In the genomic region with DNA sequence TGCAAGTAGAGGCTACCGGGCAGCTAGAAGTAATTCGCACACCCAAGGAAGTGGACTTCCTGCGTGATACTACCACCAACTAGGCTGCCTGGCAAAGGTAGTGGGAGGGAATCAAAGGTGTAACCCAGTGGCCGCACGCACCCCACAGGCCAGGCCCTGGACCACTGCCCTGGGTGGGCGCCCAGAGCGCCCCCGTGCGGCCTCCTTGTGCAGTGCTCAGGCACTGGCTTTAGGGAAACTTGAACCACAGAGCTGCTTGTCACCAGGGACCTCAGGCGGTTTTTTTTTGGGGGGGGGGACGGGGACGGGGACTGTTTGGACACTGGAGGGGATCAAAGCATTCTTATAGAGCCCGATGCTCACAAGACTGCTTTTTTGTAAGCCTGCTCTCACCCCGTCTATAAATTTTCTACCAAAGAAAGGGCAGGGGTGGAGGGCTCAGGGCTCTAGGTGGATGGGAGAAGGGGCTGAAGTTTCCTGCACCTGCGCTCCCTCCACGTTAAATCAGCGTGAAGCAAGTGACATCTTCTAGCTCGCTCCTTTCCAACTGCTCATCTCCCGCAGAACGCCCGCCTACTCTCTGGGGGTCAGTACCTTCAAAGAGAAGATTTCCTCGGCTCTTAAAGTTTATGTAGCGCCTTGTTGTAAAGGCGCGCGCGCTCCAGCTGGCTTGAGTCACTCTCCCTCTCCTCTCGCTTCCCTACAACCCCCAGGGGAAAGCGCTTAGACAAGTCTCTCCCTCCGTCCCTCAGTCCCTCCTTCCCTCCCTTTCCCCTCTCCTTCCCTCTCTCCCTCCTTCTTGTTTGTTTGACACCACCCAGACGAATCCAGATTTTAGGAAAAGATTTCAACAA, we compare ENCODE assay signal across 10 mouse cellular contexts. TPM values are rescaled to one million over a fixed set of nuclear protein-coding genes. Genes with fewer than 3 reads are reported as not detected.
DNase-seq lines count a peak whose midpoint lies in the region; ATAC-seq lines count a peak whose summit lies in the region.
"Had no signal": no experiment of that assay in that cellular context is flagged by ENCODE, and none has a peak within 500 bp of the region (broad histone marks: within the 10 kb centered on the region; RNA-seq: fewer than 3 reads in every experiment).

No protein-coding gene starts in this region.

- H3K4me3 ChIP-seq in heart, embryonic 11.5 days (ENCODE audit: low read depth, low read length), result peak overlapping the region; percentile 24; the same call in 1 of the 2 replicates
- no peak overlapping the region for H3K4me3 ChIP-seq in midbrain, embryonic 11.5 days (ENCODE audit: low read depth, low read length)
- no peak overlapping the region for H3K4me3 ChIP-seq in midbrain, embryonic 16.5 days (ENCODE audit: low read depth, low read length)
- no peak overlapping the region for H3K4me3 ChIP-seq in limb, embryonic 11.5 days (ENCODE audit: low read depth, low read length)
- H3K4me3 ChIP-seq: neural tube, embryonic 13.5 days had no signal

- no peak overlapping the region for H3K27ac ChIP-seq in heart, embryonic 11.5 days (ENCODE audit: low read depth, low read length)
- H3K27ac ChIP-seq in midbrain, embryonic 11.5 days (ENCODE audit: low read depth, low read length), result no peak overlapping the region
- H3K27ac ChIP-seq in midbrain, embryonic 16.5 days (ENCODE audit: low read length), result no peak overlapping the region
- no peak overlapping the region for H3K27ac ChIP-seq in limb, embryonic 11.5 days (replicated peaks; ENCODE audit: low read depth, low read length)
- H3K27ac ChIP-seq: neural tube, embryonic 13.5 days had no signal

- peaks cover 71% of the 10 kb centered on the region for H3K27me3 ChIP-seq in heart, embryonic 11.5 days (ENCODE audit: control insufficient read depth, insufficient read depth, low read length)
- peaks cover 54% of the 10 kb centered on the region for H3K27me3 ChIP-seq in midbrain, embryonic 11.5 days (ENCODE audit: control insufficient read depth, insufficient read depth, low read length)
- H3K27me3 ChIP-seq in midbrain, embryonic 16.5 days (ENCODE audit: control insufficient read depth, insufficient read depth, low read depth, low read length), result peaks cover 53% of the 10 kb centered on the region
- H3K27me3 ChIP-seq in limb, embryonic 11.5 days (ENCODE audit: control insufficient read depth, insufficient read depth, low read length), result peaks cover 56% of the 10 kb centered on the region

- H3K4me1 ChIP-seq in heart, embryonic 11.5 days (ENCODE audit: control insufficient read depth, insufficient read depth, low read length), result no peaks in the 10 kb centered on the region
- H3K4me1 ChIP-seq in midbrain, embryonic 11.5 days (ENCODE audit: control insufficient read depth, insufficient read depth, low read length), result no peaks in the 10 kb centered on the region
- peaks cover 4% of the 10 kb centered on the region; the same call in 1 of the 2 replicates for H3K4me1 ChIP-seq in midbrain, embryonic 16.5 days (ENCODE audit: control insufficient read depth, insufficient read depth, low read length)
- peaks cover 4% of the 10 kb centered on the region; the same call in 1 of the 2 replicates for H3K4me1 ChIP-seq in limb, embryonic 11.5 days (ENCODE audit: control insufficient read depth, insufficient read depth, low read length)

- H3K9ac ChIP-seq in heart, embryonic 11.5 days (ENCODE audit: low read depth, low read length), result 0 out of 2 replicates have a peak overlapping the region, but pooled peaks have one; percentile 43
- no peak overlapping the region for H3K9ac ChIP-seq in midbrain, embryonic 11.5 days (ENCODE audit: low read length)
- H3K9ac ChIP-seq in midbrain, embryonic 16.5 days (ENCODE audit: low read depth, low read length), result no peak overlapping the region
- no peak overlapping the region for H3K9ac ChIP-seq in limb, embryonic 11.5 days (ENCODE audit: low read length)
- H3K9ac ChIP-seq: neural tube, embryonic 13.5 days had no signal

- DNase-seq in heart, postnatal 4 days, result no peak
- peak; percentile 91 for DNase-seq in midbrain, embryonic 11.5 days (ENCODE audit: low spot score, missing footprints)
- peak; percentile 53 for DNase-seq in limb, embryonic 11.5 days (ENCODE audit: low spot score)
- peak; percentile 48 for DNase-seq in testis, postnatal 14 days (ENCODE audit: low spot score)
- DNase-seq in spleen, adult 12 weeks (ENCODE audit: low spot score), result no peak
- DNase-seq in adrenal gland, adult 2 months, result no peak

- no peaks in the 10 kb centered on the region for H3K36me3 ChIP-seq in heart, embryonic 11.5 days (ENCODE audit: control insufficient read depth, insufficient read depth, low read length)
- H3K36me3 ChIP-seq in midbrain, embryonic 11.5 days (ENCODE audit: control insufficient read depth, insufficient read depth, low read length), result no peaks in the 10 kb centered on the region
- H3K36me3 ChIP-seq in midbrain, embryonic 16.5 days (ENCODE audit: control insufficient read depth, insufficient read depth, low read length), result no peaks in the 10 kb centered on the region
- no peaks in the 10 kb centered on the region for H3K36me3 ChIP-seq in limb, embryonic 11.5 days (ENCODE audit: control insufficient read depth, insufficient read depth, low read length)
- H3K36me3 ChIP-seq: neural tube, embryonic 13.5 days had no signal

- no peak for ATAC-seq in heart, embryonic 11.5 days (replicated peaks; ENCODE audit: insufficient number of reproducible peaks, low FRiP score, low TSS enrichment)
- ATAC-seq in midbrain, embryonic 11.5 days (ENCODE audit: low FRiP score), result peak; percentile 52; the same call in 1 of the 2 replicates
- ATAC-seq in midbrain, embryonic 16.5 days, result no peak
- ATAC-seq in limb, embryonic 11.5 days (ENCODE audit: insufficient number of reproducible peaks, low FRiP score, low TSS enrichment, low read depth), result peak; percentile 68; the same call in 1 of the 2 replicates
- ATAC-seq: forebrain, embryonic 16.5 days had no signal

- H3K4me2 ChIP-seq in heart, embryonic 11.5 days, result peak overlapping the region; percentile 54
- peak overlapping the region; percentile 0; the same call in 1 of the 2 replicates for H3K4me2 ChIP-seq in midbrain, embryonic 11.5 days
- H3K4me2 ChIP-seq in midbrain, embryonic 16.5 days (ENCODE audit: low read length), result no peak overlapping the region
- no peak overlapping the region; the same call in 1 of the 2 replicates for H3K4me2 ChIP-seq in limb, embryonic 11.5 days (ENCODE audit: low read depth, severe bottlenecking)
- H3K4me2 ChIP-seq: neural tube, embryonic 13.5 days had no signal

- no peaks in the 10 kb centered on the region for H3K9me3 ChIP-seq in heart, embryonic 11.5 days (replicated peaks; ENCODE audit: control insufficient read depth, low read length)
- no peaks in the 10 kb centered on the region for H3K9me3 ChIP-seq in midbrain, embryonic 11.5 days (ENCODE audit: control insufficient read depth, low read length)
- H3K9me3 ChIP-seq in midbrain, embryonic 16.5 days (replicated peaks; ENCODE audit: control insufficient read depth, low read length, poor library complexity, severe bottlenecking), result no peaks in the 10 kb centered on the region
- no peaks in the 10 kb centered on the region for H3K9me3 ChIP-seq in limb, embryonic 11.5 days (ENCODE audit: control insufficient read depth, low read length)
- H3K9me3 ChIP-seq: neural tube, embryonic 13.5 days had no signal

- 4% methylated on average over 31 of the region's 31 CpGs for WGBS in heart, embryonic 11.5 days (ENCODE audit: insufficient replicate concordance)
- WGBS in midbrain, embryonic 11.5 days, result 3% methylated on average over 31 of the region's 31 CpGs
- WGBS in midbrain, embryonic 16.5 days, result 1% methylated on average over 31 of the region's 31 CpGs
- 2% methylated on average over 31 of the region's 31 CpGs for WGBS in limb, embryonic 11.5 days

RNA-seq across cellular contexts. Expression of a gene that starts 6.5 kb away (rescaled TPM):
- 0.72 and 0.79 TPM in 2 replicates for polyA plus RNA-seq in heart, embryonic 11.5 days (2014; fragmentation: Nextera tagmentation; extraction: Ambion mirVana)
- not detected for total RNA-seq in heart, postnatal 4 days (2021)
- polyA plus RNA-seq in midbrain, embryonic 11.5 days (2014; fragmentation: Nextera tagmentation; extraction: Ambion mirVana), result 0.20 TPM in 1 of 2 replicates, not detected in the other
- 0.23 TPM in 1 of 2 replicates, not detected in the other for polyA plus RNA-seq in midbrain, embryonic 16.5 days (2015; fragmentation: Nextera tagmentation; extraction: Ambion mirVana)
- 11.1 and 11.5 TPM in 2 replicates for polyA plus RNA-seq in limb, embryonic 11.5 days (2014; fragmentation: Nextera tagmentation; extraction: Ambion mirVana)
- 10 to 100 TPM in 1 of 2 experiments, 1 to 10 TPM in 1; 2.5 to 11.1 TPM for total RNA-seq in adrenal gland, adult 2 months (2021)
- 4.3 and 8.2 TPM in 2 replicates for polyA plus RNA-seq in adrenal gland, adult 2 months (2012; rRNA removed)

RNA-seq across cellular contexts. Expression of a gene that starts 55.6 kb away (rescaled TPM):
- polyA plus RNA-seq in heart, embryonic 11.5 days (2014; fragmentation: Nextera tagmentation; extraction: Ambion mirVana), result 0.06 and 0.11 TPM in 2 replicates
- not detected for total RNA-seq in heart, postnatal 4 days (2021)
- polyA plus RNA-seq in midbrain, embryonic 11.5 days (2014; fragmentation: Nextera tagmentation; extraction: Ambion mirVana), result 0.43 and 1.3 TPM in 2 replicates
- not detected in 2 replicates for polyA plus RNA-seq in midbrain, embryonic 16.5 days (2015; fragmentation: Nextera tagmentation; extraction: Ambion mirVana)
- polyA plus RNA-seq in limb, embryonic 11.5 days (2014; fragmentation: Nextera tagmentation; extraction: Ambion mirVana), result 0.05 and 0.07 TPM in 2 replicates
- not detected for total RNA-seq in adrenal gland, adult 2 months (2021)
- not detected in 2 replicates for polyA plus RNA-seq in adrenal gland, adult 2 months (2012; rRNA removed)

Comparison
In these comparisons a context has a peak if more than half of its experiments do, and no peak if none do; other contexts are left out.
1. ATAC-seq: peak in midbrain, embryonic 11.5 days (single experiment) and limb, embryonic 11.5 days (single experiment); none in heart, embryonic 11.5 days (single experiment) and midbrain, embryonic 16.5 days (single experiment).
2. H3K4me2 ChIP-seq: peak in heart, embryonic 11.5 days (single experiment) and midbrain, embryonic 11.5 days (single experiment); none in midbrain, embryonic 16.5 days (single experiment) and limb, embryonic 11.5 days (single experiment).
3. DNase-seq: peak in midbrain, embryonic 11.5 days (single experiment), limb, embryonic 11.5 days (single experiment) and testis, postnatal 14 days (single experiment); none in heart, postnatal 4 days (single experiment), spleen, adult 12 weeks (single experiment) and adrenal gland, adult 2 months (single experiment).